Mouse (Mus musculus) embryonic fibroblast, embryonic 13.5 days (primary cell): ENCODE measurements at regions not wholly inside any gene's neighbourhood (a gene's known extent, or its start where the extent isn't known, plus 50 kb on each side); places are given as distances from the start of the nearest gene placed in this dataset.

ENCODE experiments used
- CTCF ChIP-seq: IDR thresholded peaks from 2 replicates; pipeline ENCODE4 v1.5.1; 2011; ENCODE audit warnings: mild to moderate bottlenecking, control low read depth, low read length, moderate library complexity, borderline replicate concordance; ENCODE audit not compliant: insufficient read depth
- POLR2A ChIP-seq: IDR thresholded peaks from 2 replicates; pipeline ENCODE4 v1.6.1; 2011; ENCODE audit warnings: low read depth, mild to moderate bottlenecking, control low read depth, low read length, moderate library complexity

GRCm38 (mm10) chr10:97035371-97035786 lies 418.6 kb downstream of the Btg1 start:
- TF ChIP-seq POLR2A (no peak), CTCF (no peak)
